Mouse (Mus musculus): ENCODE results near the gene Frmd4b. TPM values are rescaled to one million over a fixed set of nuclear protein-coding genes. Genes with fewer than 3 reads are reported as not detected.

The Frmd4b gene
- polyA plus RNA-seq, 2 experiments: 5.7 to 6.4 TPM

DNA sequence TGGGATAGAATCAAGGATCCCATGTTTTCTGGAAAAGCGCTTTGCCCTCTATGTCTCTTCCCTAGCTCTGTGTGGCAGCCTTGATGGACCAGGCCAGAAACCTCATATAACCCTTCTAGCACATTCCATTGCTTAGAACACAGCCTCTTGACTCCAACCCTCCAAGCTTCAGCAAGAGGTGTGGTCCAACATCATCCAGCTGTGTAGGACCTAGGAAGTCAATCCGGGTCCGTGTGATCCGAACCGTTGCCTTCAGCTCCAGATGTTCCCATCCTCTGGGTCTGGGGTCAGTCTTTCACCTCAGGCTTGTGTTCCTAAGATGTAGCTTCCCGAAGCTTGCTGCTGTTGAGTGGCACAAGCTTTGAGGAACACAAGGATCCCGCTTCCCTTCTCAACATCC is 22.8 kb downstream of the Frmd4b start:
- Histone ChIP-seq H3K9ac (replicated peaks) (no peak overlapping the region), H3K4me2 (ENCODE audit: low read depth) (no peak overlapping the region), H3K4me1 (replicated peaks; ENCODE audit: control insufficient read depth in 2 of 2, insufficient read depth in 2 of 2, low read length in 1 of 2) (no peaks in the 10 kb centered on the region), H3K27me3 (ENCODE audit: control insufficient read depth, insufficient read depth, low read length) (no peaks in the 10 kb centered on the region), H3K4me3 (ENCODE audit: insufficient read depth in 1 of 2, low read depth in 2 of 2, low read length in 2 of 2) (no peak overlapping the region), H3K36me3 (replicated peaks; ENCODE audit: control insufficient read depth, insufficient read depth, low read depth) (no peaks in the 10 kb centered on the region), H3K9me3 (ENCODE audit: control insufficient read depth, low read length) (no peaks in the 10 kb centered on the region), H3K27ac (no peak overlapping the region)
- TF ChIP-seq CTCF (IDR thresholded peaks at IDR 0.05; ENCODE audit: low read depth): no peak
- no peak for TF ChIP-seq EP300 (IDR thresholded peaks at IDR 0.05; ENCODE audit: low read depth)
- ATAC-seq (ENCODE audit: insufficient read depth) (no peak), DNase-seq (ENCODE audit: low read depth in 3 of 3, low spot score in 3 of 3) (no peak)
- 75% methylated on average over 7 of the region's 7 CpGs for WGBS (ENCODE audit: insufficient replicate concordance)

GRCm38 (mm10) chr6:97590230-97590629 is 27.1 kb downstream of the Frmd4b start:
- Histone ChIP-seq H3K27ac (no peak overlapping the region), H3K4me1 (replicated peaks; ENCODE audit: control insufficient read depth in 2 of 2, insufficient read depth in 2 of 2, low read length in 1 of 2) (no peaks in the 10 kb centered on the region), H3K9ac (replicated peaks) (no peak overlapping the region), H3K36me3 (replicated peaks; ENCODE audit: control insufficient read depth, insufficient read depth, low read depth) (no peaks in the 10 kb centered on the region), H3K4me3 (ENCODE audit: insufficient read depth in 1 of 2, low read depth in 2 of 2, low read length in 2 of 2) (no peak overlapping the region), H3K4me2 (ENCODE audit: low read depth) (no peak overlapping the region), H3K9me3 (ENCODE audit: control insufficient read depth, low read length) (no peaks in the 10 kb centered on the region), H3K27me3 (ENCODE audit: control insufficient read depth, insufficient read depth, low read length) (no peaks in the 10 kb centered on the region)
- TF ChIP-seq EP300 (IDR thresholded peaks at IDR 0.05; ENCODE audit: low read depth): no peak
- no peak for TF ChIP-seq CTCF (IDR thresholded peaks at IDR 0.05; ENCODE audit: low read depth)
- DNase-seq (ENCODE audit: low read depth in 3 of 3, low spot score in 3 of 3): no peak
- 67% methylated on average over 5 of the region's 5 CpGs for WGBS (ENCODE audit: insufficient replicate concordance)
- ATAC-seq (ENCODE audit: insufficient read depth): no peak

DNA sequence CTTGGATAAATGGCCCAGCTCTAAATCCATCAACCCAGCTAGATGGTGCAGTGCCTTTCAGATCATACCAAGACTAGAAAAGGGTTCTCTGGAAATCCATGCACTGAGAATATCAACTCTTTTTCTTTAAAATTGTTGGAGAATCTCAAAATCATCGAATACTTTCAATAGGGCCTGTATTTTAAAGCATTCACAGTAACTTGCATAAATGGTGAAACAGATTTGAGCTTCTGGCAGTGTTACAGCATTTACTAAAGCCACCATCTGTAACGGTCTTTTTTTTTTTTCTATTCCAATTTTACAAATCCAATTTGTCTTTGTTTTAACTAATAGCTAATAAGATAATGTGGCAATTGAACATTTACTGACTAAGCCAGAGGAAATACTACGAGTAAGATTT is 27.8 kb downstream of the Frmd4b start:
- Histone ChIP-seq H3K36me3 (replicated peaks; ENCODE audit: control insufficient read depth, insufficient read depth, low read depth) (no peaks in the 10 kb centered on the region), H3K27me3 (ENCODE audit: control insufficient read depth, insufficient read depth, low read length) (no peaks in the 10 kb centered on the region), H3K9ac (replicated peaks) (no peak overlapping the region), H3K4me1 (replicated peaks; ENCODE audit: control insufficient read depth in 2 of 2, insufficient read depth in 2 of 2, low read length in 1 of 2) (no peaks in the 10 kb centered on the region), H3K4me2 (ENCODE audit: low read depth) (no peak overlapping the region), H3K9me3 (ENCODE audit: control insufficient read depth, low read length) (no peaks in the 10 kb centered on the region), H3K27ac (no peak overlapping the region), H3K4me3 (ENCODE audit: insufficient read depth in 1 of 2, low read depth in 2 of 2, low read length in 2 of 2) (no peak overlapping the region)
- ATAC-seq (ENCODE audit: insufficient read depth) (no peak), DNase-seq (ENCODE audit: low read depth in 3 of 3, low spot score in 3 of 3) (no peak)
- no peak for TF ChIP-seq CTCF (IDR thresholded peaks at IDR 0.05; ENCODE audit: low read depth)
- no peak for TF ChIP-seq EP300 (IDR thresholded peaks at IDR 0.05; ENCODE audit: low read depth)
- WGBS (ENCODE audit: insufficient replicate concordance): 51% methylated on average over 3 of the region's 3 CpGs

- WGBS (ENCODE audit: insufficient replicate concordance): 60% methylated on average over 7 of the region's 7 CpGs
- Histone ChIP-seq H3K9ac (replicated peaks) (no peak overlapping the region), H3K36me3 (replicated peaks; ENCODE audit: control insufficient read depth, insufficient read depth, low read depth) (no peaks in the 10 kb centered on the region), H3K4me3 (ENCODE audit: insufficient read depth in 1 of 2, low read depth in 2 of 2, low read length in 2 of 2) (no peak overlapping the region), H3K27ac (no peak overlapping the region), H3K9me3 (ENCODE audit: control insufficient read depth, low read length) (no peaks in the 10 kb centered on the region), H3K27me3 (ENCODE audit: control insufficient read depth, insufficient read depth, low read length) (no peaks in the 10 kb centered on the region), H3K4me1 (replicated peaks; ENCODE audit: control insufficient read depth in 2 of 2, insufficient read depth in 2 of 2, low read length in 1 of 2) (no peaks in the 10 kb centered on the region), H3K4me2 (ENCODE audit: low read depth) (no peak overlapping the region)
- DNase-seq (ENCODE audit: low read depth in 3 of 3, low spot score in 3 of 3): no peak
- TF ChIP-seq EP300 (IDR thresholded peaks at IDR 0.05; ENCODE audit: low read depth) (no peak), CTCF (IDR thresholded peaks at IDR 0.05; ENCODE audit: low read depth) (no peak)
- ATAC-seq (ENCODE audit: insufficient read depth): no peak
These were observed 28.3 kb downstream of the Frmd4b start for GRCm38 (mm10) chr6:97589031-97589430.

DNA sequence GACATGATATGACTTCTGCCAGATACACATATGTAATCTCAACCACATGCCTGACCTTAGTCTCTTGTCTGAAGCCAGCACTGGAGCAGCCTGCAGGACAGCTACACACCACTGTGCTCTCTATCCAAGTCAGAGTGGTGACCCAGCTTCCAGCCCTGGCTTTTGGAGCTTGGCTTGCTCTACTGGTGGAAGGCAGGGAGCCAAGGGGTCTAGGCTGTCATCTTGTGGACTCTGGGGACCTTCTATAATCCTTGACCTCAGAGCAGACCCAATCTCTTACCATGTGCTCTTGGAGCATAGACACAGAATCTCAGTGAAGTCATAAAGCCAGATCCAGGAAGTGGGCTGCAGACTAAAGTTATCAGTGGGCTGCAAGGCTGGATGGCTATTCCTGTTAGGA is 30.7 kb downstream of the Frmd4b start:
- ATAC-seq (ENCODE audit: insufficient read depth): no peak
- no peak for DNase-seq (ENCODE audit: low read depth in 3 of 3, low spot score in 3 of 3)
- Histone ChIP-seq H3K9ac (replicated peaks) (no peak overlapping the region), H3K4me1 (replicated peaks; ENCODE audit: control insufficient read depth in 2 of 2, insufficient read depth in 2 of 2, low read length in 1 of 2) (no peaks in the 10 kb centered on the region), H3K4me3 (ENCODE audit: insufficient read depth in 1 of 2, low read depth in 2 of 2, low read length in 2 of 2) (no peak overlapping the region), H3K27ac (no peak overlapping the region), H3K4me2 (ENCODE audit: low read depth) (no peak overlapping the region), H3K27me3 (ENCODE audit: control insufficient read depth, insufficient read depth, low read length) (no peaks in the 10 kb centered on the region), H3K9me3 (ENCODE audit: control insufficient read depth, low read length) (no peaks in the 10 kb centered on the region), H3K36me3 (replicated peaks; ENCODE audit: control insufficient read depth, insufficient read depth, low read depth) (no peaks in the 10 kb centered on the region)
- TF ChIP-seq EP300 (IDR thresholded peaks at IDR 0.05; ENCODE audit: low read depth): no peak
- TF ChIP-seq CTCF (IDR thresholded peaks at IDR 0.05; ENCODE audit: low read depth): no peak

Data from liver, embryonic 14.5 days (tissue).